Mouse (Mus musculus): Measurements from ENCODE around the gene Spcs1.

Gene Spcs1

GRCm38 (mm10) chr14:30949986-30950385 lies 51.5 kb downstream of the Spcs1 start:
- no peak for DNase-seq (ENCODE audit: low read depth)

Measured in c-Kit-positive CD71-negative TER-119-negative erythroid progenitor cells, embryonic 14.5 days (primary cell).